Mouse (Mus musculus): ENCODE results near the gene Phip. TPM values are rescaled to one million over a fixed set of nuclear protein-coding genes. Genes with fewer than 3 reads are reported as not detected.

Gene Phip
- total and polyA plus RNA-seq, 3 experiments: 5.5 to 162 (median 140) TPM

DNA sequence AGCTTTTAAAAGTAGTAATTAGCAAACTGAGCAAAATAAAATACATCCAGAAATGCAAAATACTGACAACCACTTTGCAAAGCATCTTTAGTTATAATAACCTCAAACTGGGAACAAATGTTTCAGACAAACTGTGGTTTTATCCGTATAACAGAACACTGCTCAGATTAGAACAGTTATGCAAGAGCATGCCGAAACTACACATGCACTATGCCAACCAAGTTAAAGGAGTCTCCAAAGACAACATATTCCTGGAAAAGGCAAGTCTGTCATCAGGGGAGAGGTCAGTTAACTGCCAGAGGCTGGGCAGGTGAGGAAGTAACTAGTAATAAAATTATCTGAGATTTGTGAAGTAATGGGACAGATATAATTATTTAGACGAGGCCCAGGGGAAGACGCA, 132.6 kb downstream of the Phip start:
- no peak for DNase-seq (ENCODE audit: low spot score)
- H3K27me3 ChIP-seq (ENCODE audit: insufficient read depth, low read length): no peaks in the 10 kb centered on the region

DNA sequence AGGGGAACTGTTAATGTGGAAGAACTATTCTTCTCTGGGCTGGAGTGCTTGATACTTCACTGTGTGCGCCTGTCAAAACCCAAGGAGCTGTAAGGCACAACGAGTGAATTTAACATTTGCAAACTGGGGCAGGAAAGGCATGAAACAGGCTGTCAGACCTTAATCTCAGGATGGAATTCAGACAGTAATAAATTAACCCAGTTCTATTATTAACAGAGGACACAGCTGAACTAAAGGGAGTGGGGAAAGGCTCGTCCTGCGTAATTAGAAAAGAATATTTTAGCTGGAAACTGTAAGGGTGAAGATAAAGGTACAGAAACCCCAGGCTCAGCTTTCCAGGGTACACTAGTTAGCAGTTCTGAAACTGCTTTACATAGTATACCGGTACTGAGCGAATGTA, 139.4 kb downstream of the Phip start:
- no peak overlapping the region for H3K4me3 ChIP-seq (ENCODE audit: low read depth, low read length)
- TF ChIP-seq POLR2AphosphoS5 (IDR thresholded peaks at IDR 0.05; ENCODE audit: insufficient replicate concordance, low read depth, low read length) (no peak), TAL1 (conservative IDR thresholded peaks at IDR 0.05; ENCODE audit: low read depth, low read length) (no peak), GATA1 (IDR thresholded peaks at IDR 0.05; ENCODE audit: borderline replicate concordance, low read length) (no peak), GATA2 (IDR thresholded peaks at IDR 0.05; ENCODE audit: borderline replicate concordance, low read depth, low read length) (no peak), CTCF (IDR thresholded peaks at IDR 0.05; ENCODE audit: low read depth, low read length) (no peak)
- ATAC-seq (ENCODE audit: extremely low read depth, insufficient number of reproducible peaks, low FRiP score, poor library complexity, severe bottlenecking): no peak
- DNase-seq (ENCODE audit: low spot score): no peak
- no peaks in the 10 kb centered on the region for H3K27me3 ChIP-seq (ENCODE audit: insufficient read depth, low read length)
- peaks cover 8% of the 10 kb centered on the region for H3K36me3 ChIP-seq (replicated peaks)
- H3K9me3 ChIP-seq (replicated peaks): no peaks in the 10 kb centered on the region
- no peaks in the 10 kb centered on the region; the same call in 1 of the 2 replicates for H3K4me1 ChIP-seq (ENCODE audit: insufficient read depth, low read depth, low read length)

More for the DNA sequence above, 132.6 kb downstream of the Phip start:
- Histone ChIP-seq H3K36me3 (replicated peaks) (peaks cover 23% of the 10 kb centered on the region), H3K9me3 (replicated peaks) (no peaks in the 10 kb centered on the region), H3K4me3 (ENCODE audit: low read depth, low read length) (no peak overlapping the region), H3K4me1 (ENCODE audit: insufficient read depth, low read depth, low read length) (no peaks in the 10 kb centered on the region)
- TF ChIP-seq TAL1 (conservative IDR thresholded peaks at IDR 0.05; ENCODE audit: low read depth, low read length): no peak
- no peak for TF ChIP-seq GATA1 (IDR thresholded peaks at IDR 0.05; ENCODE audit: borderline replicate concordance, low read length)
- no peak for TF ChIP-seq CTCF (IDR thresholded peaks at IDR 0.05; ENCODE audit: low read depth, low read length)
- TF ChIP-seq GATA2 (IDR thresholded peaks at IDR 0.05; ENCODE audit: borderline replicate concordance, low read depth, low read length): no peak
- TF ChIP-seq POLR2AphosphoS5 (IDR thresholded peaks at IDR 0.05; ENCODE audit: insufficient replicate concordance, low read depth, low read length): no peak
- ATAC-seq (ENCODE audit: extremely low read depth, insufficient number of reproducible peaks, low FRiP score, poor library complexity, severe bottlenecking): no peak

DNA sequence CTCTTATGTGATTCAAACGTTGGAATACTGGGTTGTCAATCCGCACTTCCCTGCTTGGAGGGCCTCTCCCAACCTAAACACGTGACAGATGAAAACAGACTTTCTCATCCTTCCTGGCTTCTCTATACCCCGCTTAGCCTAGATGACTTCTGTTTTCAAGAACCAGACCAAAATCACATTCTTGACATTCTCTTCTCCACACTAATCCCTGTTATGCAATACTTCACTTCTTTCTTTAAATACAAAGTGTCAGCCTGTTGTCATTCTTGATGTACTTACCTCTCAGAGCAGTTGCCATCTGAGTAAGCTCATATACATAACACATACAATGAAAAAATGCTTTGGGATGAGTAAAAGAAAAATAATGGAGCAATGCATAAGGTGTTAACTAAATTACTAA, 143.4 kb downstream of the Phip start:
- H3K4me3 ChIP-seq (ENCODE audit: low read depth, low read length): no peak overlapping the region
- TF ChIP-seq TAL1 (conservative IDR thresholded peaks at IDR 0.05; ENCODE audit: low read depth, low read length) (no peak), POLR2AphosphoS5 (IDR thresholded peaks at IDR 0.05; ENCODE audit: insufficient replicate concordance, low read depth, low read length) (no peak)
- ATAC-seq (ENCODE audit: extremely low read depth, insufficient number of reproducible peaks, low FRiP score, poor library complexity, severe bottlenecking) (no peak), DNase-seq (ENCODE audit: low spot score) (no peak)
- peaks cover 6% of the 10 kb centered on the region for H3K36me3 ChIP-seq (replicated peaks)
- H3K27me3 ChIP-seq (ENCODE audit: insufficient read depth, low read length): no peaks in the 10 kb centered on the region
- H3K9me3 ChIP-seq (replicated peaks): no peaks in the 10 kb centered on the region
- peaks cover 12% of the 10 kb centered on the region for H3K4me1 ChIP-seq (ENCODE audit: insufficient read depth, low read depth, low read length)

- H3K4me3 ChIP-seq (ENCODE audit: low read depth, low read length): peak overlapping the region; percentile 92
- H3K9me3 ChIP-seq (replicated peaks): no peaks in the 10 kb centered on the region
- H3K27me3 ChIP-seq (ENCODE audit: insufficient read depth, low read length): no peaks in the 10 kb centered on the region
- DNase-seq (ENCODE audit: low spot score) (peak; percentile 83), ATAC-seq (ENCODE audit: extremely low read depth, insufficient number of reproducible peaks, low FRiP score, poor library complexity, severe bottlenecking) (peak; percentile 89)
- peaks cover 16% of the 10 kb centered on the region for H3K36me3 ChIP-seq (replicated peaks)
- peaks cover 12% of the 10 kb centered on the region for H3K4me1 ChIP-seq (ENCODE audit: insufficient read depth, low read depth, low read length)
- no peak for TF ChIP-seq GATA1 (IDR thresholded peaks at IDR 0.05; ENCODE audit: borderline replicate concordance, low read length)
- no peak for TF ChIP-seq TAL1 (conservative IDR thresholded peaks at IDR 0.05; ENCODE audit: low read depth, low read length)
Observed at GRCm38 (mm10) chr9:82829693-82830430, 145.5 kb downstream of the Phip start.

- no peak for ATAC-seq (ENCODE audit: extremely low read depth, insufficient number of reproducible peaks, low FRiP score, poor library complexity, severe bottlenecking)
Observed at GRCm38 (mm10) chr9:82829007-82829689, 146.2 kb downstream of the Phip start, which contains the start of gene Irak1bp1. Gene Irak1bp1 (plus strand): TSS chr9:82829540.

DNA sequence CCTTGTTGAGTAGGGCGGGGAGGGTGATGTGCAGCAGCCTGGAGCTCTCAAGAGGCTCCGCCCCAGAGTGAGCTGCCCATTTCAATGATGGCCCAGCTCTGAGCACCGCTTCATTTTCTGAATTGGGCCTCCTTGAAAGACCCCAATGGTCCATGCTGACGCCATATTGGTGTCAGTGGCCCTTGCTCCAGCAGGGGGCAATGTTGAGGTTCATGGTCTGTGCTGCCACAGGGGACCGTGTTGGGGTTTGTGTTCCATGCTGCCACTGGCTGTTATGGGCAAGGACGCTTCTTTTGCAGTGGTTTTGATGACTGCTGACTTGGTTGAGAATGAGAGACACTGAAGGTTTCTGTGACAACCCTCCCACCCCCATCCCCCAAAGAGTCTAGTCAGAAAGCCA, 148.9 kb downstream of the Phip start:
- DNase-seq (ENCODE audit: low spot score) (no peak), ATAC-seq (ENCODE audit: extremely low read depth, insufficient number of reproducible peaks, low FRiP score, poor library complexity, severe bottlenecking) (no peak)
- H3K36me3 ChIP-seq (replicated peaks): peaks cover 14% of the 10 kb centered on the region
- no peak overlapping the region for H3K4me3 ChIP-seq (ENCODE audit: low read depth, low read length)
- no peaks in the 10 kb centered on the region for H3K9me3 ChIP-seq (replicated peaks)
- H3K4me1 ChIP-seq (ENCODE audit: insufficient read depth, low read depth, low read length): peaks cover 12% of the 10 kb centered on the region
- H3K27me3 ChIP-seq (ENCODE audit: insufficient read depth, low read length): no peaks in the 10 kb centered on the region
- no peak for TF ChIP-seq POLR2AphosphoS5 (IDR thresholded peaks at IDR 0.05; ENCODE audit: insufficient replicate concordance, low read depth, low read length)

More at GRCm38 (mm10) chr9:82829007-82829689, 146.2 kb downstream of the Phip start, which contains the start of gene Irak1bp1:
- no peak for TF ChIP-seq TAL1 (conservative IDR thresholded peaks at IDR 0.05; ENCODE audit: low read depth, low read length)
- TF ChIP-seq GATA2 (IDR thresholded peaks at IDR 0.05; ENCODE audit: borderline replicate concordance, low read depth, low read length): no peak
- no peak for TF ChIP-seq GATA1 (IDR thresholded peaks at IDR 0.05; ENCODE audit: borderline replicate concordance, low read length)
- TF ChIP-seq CTCF (IDR thresholded peaks at IDR 0.05; ENCODE audit: low read depth, low read length): no peak
- TF ChIP-seq POLR2AphosphoS5 (IDR thresholded peaks at IDR 0.05; ENCODE audit: insufficient replicate concordance, low read depth, low read length): no peak
- Histone ChIP-seq H3K9me3 (replicated peaks) (no peaks in the 10 kb centered on the region), H3K36me3 (replicated peaks) (peaks cover 14% of the 10 kb centered on the region), H3K4me1 (ENCODE audit: insufficient read depth, low read depth, low read length) (peaks cover 12% of the 10 kb centered on the region), H3K27me3 (ENCODE audit: insufficient read depth, low read length) (no peaks in the 10 kb centered on the region), H3K4me3 (ENCODE audit: low read depth, low read length) (peak within 1 kb of the TSS; percentile 92)
- DNase-seq (ENCODE audit: low spot score): peak; percentile 11

Other genes with a start within 250 kb of the Phip start
- 12.7 and 15.5 TPM in 2 replicates for gene Irak1bp1, start 146.0 kb downstream of the Phip start, total RNA-seq (2014; fragmentation: Nextera tagmentation)
- 8.4 and 12.7 TPM in 2 replicates for gene Irak1bp1, start 146.0 kb downstream of the Phip start, total RNA-seq (2017)
- gene Irak1bp1, start 146.0 kb downstream of the Phip start, polyA plus RNA-seq (2012): 8.1 and 8.2 TPM in 2 replicates
- not detected in 2 replicates for gene Hmgn3, start 171.2 kb upstream of the Phip start, total RNA-seq (2014; fragmentation: Nextera tagmentation)
- gene Hmgn3, start 171.2 kb upstream of the Phip start, total RNA-seq (2017): 0.16 and 0.17 TPM in 2 replicates
- gene Hmgn3, start 171.2 kb upstream of the Phip start, polyA plus RNA-seq (2012): not detected in 2 replicates